Mouse (Mus musculus) hindbrain, embryonic 16.5 days (tissue): ENCODE results near the gene Sash1. TPM values are rescaled to one million over a fixed set of nuclear protein-coding genes. Genes with fewer than 3 reads are reported as not detected.

Experiments used
- ATAC-seq: fragments of 200-750 bp; cut with Nextera tagmentation; 2 replicates; pipeline ENCODE4 v1.8.0; 2017; ENCODE audit warnings: moderate TSS enrichment, moderate library complexity
- H3K27ac ChIP-seq: fragments of 300-500 bp; sonication (generic); 2 replicates; pipeline ENCODE4 v1.5.1; 2014; ENCODE audit warnings: low read depth, mild to moderate bottlenecking, control low read depth, low read length, moderate library complexity
- H3K27me3 ChIP-seq: fragments of 300-500 bp; sonication (generic); replicated peaks from 2 replicates; pipeline ENCODE4 v1.6.1; 2014; ENCODE audit warnings: low read length; ENCODE audit not compliant: control insufficient read depth, insufficient read depth
- H3K36me3 ChIP-seq: fragments of 300-500 bp; sonication (generic); 2 replicates; pipeline ENCODE4 v1.6.1; 2014; ENCODE audit warnings: mild to moderate bottlenecking, low read length, moderate library complexity, mixed read lengths; ENCODE audit not compliant: control insufficient read depth, insufficient read depth
- H3K4me1 ChIP-seq: fragments of 300-500 bp; sonication (generic); 2 replicates; pipeline ENCODE4 v1.6.1; 2014; ENCODE audit warnings: low read depth, low read length; ENCODE audit not compliant: control insufficient read depth, insufficient read depth
- H3K4me2 ChIP-seq: fragments of 300-500 bp; sonication (generic); 2 replicates; pipeline ENCODE4 v1.6.1; 2014; ENCODE audit warnings: mild to moderate bottlenecking, low read length, control low read depth, moderate library complexity
- H3K4me3 ChIP-seq: fragments of 300-500 bp; sonication (generic); 2 replicates; pipeline ENCODE4 v1.5.1; 2014; ENCODE audit warnings: mild to moderate bottlenecking, low read length, control low read depth, moderate library complexity
- H3K9ac ChIP-seq: fragments of 300-500 bp; sonication (generic); 2 replicates; pipeline ENCODE4 v1.6.1; 2014; ENCODE audit warnings: low read depth, mild to moderate bottlenecking, control low read depth, low read length, moderate library complexity
- H3K9me3 ChIP-seq: fragments of 300-500 bp; sonication (generic); 2 replicates; pipeline ENCODE4 v1.6.1; 2014; ENCODE audit warnings: mild to moderate bottlenecking, low read length, moderate library complexity; ENCODE audit not compliant: control insufficient read depth
- WGBS: fragments of 180-500 bp; shearing (Covaris S2); extraction: QIAGEN DNeasy Blood & Tissue Kit; methylation state at CpG from one replicate; pipeline ENCODE4 v1.1.7; 2014; 5-methylcytosine and 5-hydroxymethylcytosine counted together
- polyA plus RNA-seq: library from polyadenylated mRNA; unstranded; fragments of >200 nt; fragmentation: Nextera tagmentation; extraction: Ambion mirVana; gene quantifications from 2 replicates; pipeline ENCODE4 v1.2.1, GENCODE M21; 2015

The Sash1 gene
- polyA plus RNA-seq, 1 experiment from 2014 or later: 4.2 TPM

DNA sequence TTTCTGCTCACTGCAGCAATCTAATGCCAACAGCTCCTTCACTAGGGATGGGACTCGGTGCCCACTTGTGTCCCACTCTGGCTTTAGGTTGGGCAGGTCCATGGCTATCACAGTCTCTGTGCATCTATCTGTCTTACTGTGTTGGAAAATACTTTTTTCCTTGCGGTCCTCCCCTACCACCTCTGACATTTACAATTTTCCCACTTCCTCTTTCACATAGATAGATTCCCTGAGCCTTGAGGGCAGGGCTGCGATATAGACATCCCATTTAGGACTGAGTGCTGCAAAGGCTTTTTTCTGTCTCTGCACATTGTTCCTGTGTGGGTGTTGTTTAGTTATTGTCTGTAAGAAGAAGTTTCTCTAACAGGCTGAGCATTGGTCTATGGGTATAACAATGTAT, 40.4 kb upstream of the Sash1 start:
- 91% methylated on average over 3 of the region's 3 CpGs for WGBS
- no peak for ATAC-seq
- Histone ChIP-seq H3K27ac (no peak overlapping the region), H3K9me3 (no peaks in the 10 kb centered on the region), H3K36me3 (no peaks in the 10 kb centered on the region), H3K9ac (no peak overlapping the region), H3K4me2 (no peak overlapping the region), H3K27me3 (no peaks in the 10 kb centered on the region), H3K4me3 (no peak overlapping the region), H3K4me1 (peaks cover 4% of the 10 kb centered on the region; the same call in 1 of the 2 replicates)

DNA sequence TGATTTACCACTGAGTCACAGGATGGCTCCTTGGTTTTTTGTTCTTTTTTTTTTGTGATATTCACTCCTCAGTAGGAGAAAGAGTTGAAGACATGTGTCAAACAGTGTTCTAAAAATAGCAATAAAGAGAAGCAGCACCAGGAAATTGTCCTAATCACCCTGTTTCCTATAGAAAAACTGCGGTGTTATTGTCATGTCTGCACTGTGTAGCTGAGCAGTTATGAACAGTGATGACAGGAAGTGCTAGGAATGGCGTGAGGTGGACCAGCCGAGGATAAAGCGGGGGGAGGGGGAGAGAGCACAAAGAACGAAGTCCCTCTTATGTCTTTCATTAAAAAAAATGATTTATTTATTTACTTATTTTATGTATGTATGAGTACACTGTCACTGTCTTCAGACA, 39.4 kb upstream of the Sash1 start:
- ATAC-seq: no peak
- Histone ChIP-seq H3K9me3 (no peaks in the 10 kb centered on the region), H3K27ac (no peak overlapping the region), H3K36me3 (no peaks in the 10 kb centered on the region), H3K4me1 (peaks cover 6% of the 10 kb centered on the region; the same call in 1 of the 2 replicates), H3K27me3 (no peaks in the 10 kb centered on the region), H3K9ac (no peak overlapping the region), H3K4me2 (no peak overlapping the region), H3K4me3 (no peak overlapping the region)
- 75% methylated on average over 5 of the region's 5 CpGs for WGBS

GRCm38 (mm10) chr10:8921098-8921693, 35.3 kb upstream of the Sash1 start:
- ATAC-seq: 0 out of 2 replicates have a peak, but pooled peaks have one; percentile 45
- H3K4me1 ChIP-seq: peaks cover 4% of the 10 kb centered on the region; the same call in 1 of the 2 replicates
- no peak overlapping the region for H3K4me3 ChIP-seq
- no peak overlapping the region for H3K9ac ChIP-seq
- 38% methylated on average over 11 of the region's 11 CpGs for WGBS
- H3K9me3 ChIP-seq: no peaks in the 10 kb centered on the region
- H3K27me3 ChIP-seq: no peaks in the 10 kb centered on the region
- no peaks in the 10 kb centered on the region for H3K36me3 ChIP-seq
- no peak overlapping the region for H3K4me2 ChIP-seq
- no peak overlapping the region for H3K27ac ChIP-seq

- no peak overlapping the region for H3K4me2 ChIP-seq
- WGBS: 85% methylated on average over 2 of the region's 2 CpGs
- no peak overlapping the region for H3K9ac ChIP-seq
- H3K4me3 ChIP-seq: no peak overlapping the region
- no peak overlapping the region for H3K27ac ChIP-seq
- no peak for ATAC-seq
- H3K27me3 ChIP-seq: no peaks in the 10 kb centered on the region
- peaks cover 4% of the 10 kb centered on the region; the same call in 1 of the 2 replicates for H3K4me1 ChIP-seq
- no peaks in the 10 kb centered on the region for H3K9me3 ChIP-seq
- no peaks in the 10 kb centered on the region for H3K36me3 ChIP-seq
Measured at GRCm38 (mm10) chr10:8917798-8918197, 31.9 kb upstream of the Sash1 start.

DNA sequence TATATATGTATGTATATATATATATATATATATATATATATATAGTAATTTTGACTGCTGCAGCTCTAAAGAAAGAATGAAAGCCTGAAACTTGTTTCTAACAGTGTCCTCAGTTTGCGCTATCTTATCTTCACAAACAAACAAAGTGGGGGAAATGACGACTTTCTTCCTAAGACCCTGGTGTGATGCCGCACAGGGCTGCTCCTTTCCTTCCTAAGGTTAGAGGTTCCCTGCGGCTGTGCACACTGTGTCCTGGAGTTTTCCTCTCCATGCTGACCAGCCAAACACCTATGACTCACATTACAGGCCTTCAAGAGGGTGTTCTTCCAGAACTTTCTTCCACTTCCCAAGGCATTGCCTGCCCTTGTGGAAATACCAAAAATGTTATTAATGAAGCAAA, 31.5 kb upstream of the Sash1 start:
- Histone ChIP-seq H3K4me1 (peaks cover 4% of the 10 kb centered on the region; the same call in 1 of the 2 replicates), H3K36me3 (no peaks in the 10 kb centered on the region), H3K4me2 (no peak overlapping the region), H3K27ac (no peak overlapping the region), H3K9ac (no peak overlapping the region), H3K9me3 (no peaks in the 10 kb centered on the region), H3K4me3 (no peak overlapping the region), H3K27me3 (no peaks in the 10 kb centered on the region)
- WGBS: 88% methylated on average over 4 of the region's 4 CpGs
- no peak for ATAC-seq

- Histone ChIP-seq H3K4me1 (no peaks in the 10 kb centered on the region; the same call in 1 of the 2 replicates), H3K27me3 (no peaks in the 10 kb centered on the region), H3K9me3 (no peaks in the 10 kb centered on the region), H3K4me3 (no peak overlapping the region), H3K4me2 (no peak overlapping the region), H3K27ac (no peak overlapping the region), H3K9ac (no peak overlapping the region), H3K36me3 (no peaks in the 10 kb centered on the region)
- whole genome bisulfite sequencing: 85% methylated on average over 5 of the region's 5 CpGs
- no peak for ATAC-seq
Measured at GRCm38 (mm10) chr10:8915755-8916154, 29.9 kb upstream of the Sash1 start.

GRCm38 (mm10) chr10:8913904-8914303, 28.0 kb upstream of the Sash1 start:
- H3K9ac ChIP-seq: no peak overlapping the region
- no peak overlapping the region for H3K4me2 ChIP-seq
- H3K27me3 ChIP-seq: no peaks in the 10 kb centered on the region
- no peaks in the 10 kb centered on the region; the same call in 1 of the 2 replicates for H3K4me1 ChIP-seq
- H3K36me3 ChIP-seq: no peaks in the 10 kb centered on the region
- no peak overlapping the region for H3K27ac ChIP-seq
- H3K4me3 ChIP-seq: no peak overlapping the region
- ATAC-seq: no peak
- WGBS: 85% methylated on average over 4 of the region's 4 CpGs
- no peaks in the 10 kb centered on the region for H3K9me3 ChIP-seq

DNA sequence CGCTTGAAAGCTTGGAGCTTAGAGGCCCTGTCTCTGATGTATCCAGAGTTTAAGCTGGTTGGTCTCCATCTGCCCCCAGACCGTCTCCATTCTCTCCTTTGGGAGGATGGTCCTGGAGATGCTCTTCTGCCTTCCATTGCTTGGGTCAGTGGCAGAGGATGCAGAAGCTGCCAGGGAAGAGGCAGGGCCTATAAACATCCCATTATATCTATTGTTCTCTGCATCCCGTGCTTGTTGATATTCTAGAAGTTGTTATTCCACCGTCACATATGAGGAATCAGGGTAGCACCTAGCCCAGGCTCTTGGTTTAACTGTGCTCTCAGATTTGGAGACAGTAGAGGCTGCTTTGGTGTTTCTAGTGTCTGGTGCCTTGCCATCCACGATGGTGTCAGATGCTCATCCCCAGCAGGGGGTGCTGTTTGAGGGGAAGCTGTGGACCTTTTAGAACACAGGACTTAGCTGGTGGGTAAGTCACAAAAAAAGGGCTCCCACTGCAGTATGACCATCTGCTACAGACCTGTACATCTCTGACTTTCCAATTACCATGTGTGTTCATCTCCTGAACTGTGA, 26.9 kb upstream of the Sash1 start:
- no peaks in the 10 kb centered on the region for H3K9me3 ChIP-seq
- WGBS: 88% methylated on average over 5 of the region's 5 CpGs
- H3K4me3 ChIP-seq: no peak overlapping the region
- no peaks in the 10 kb centered on the region for H3K36me3 ChIP-seq
- ATAC-seq: no peak
- H3K27ac ChIP-seq: no peak overlapping the region
- H3K9ac ChIP-seq: no peak overlapping the region
- H3K4me1 ChIP-seq: no peaks in the 10 kb centered on the region; the same call in 1 of the 2 replicates
- no peaks in the 10 kb centered on the region for H3K27me3 ChIP-seq
- H3K4me2 ChIP-seq: no peak overlapping the region

- Histone ChIP-seq H3K4me1 (no peaks in the 10 kb centered on the region; the same call in 1 of the 2 replicates), H3K9me3 (no peaks in the 10 kb centered on the region), H3K27me3 (no peaks in the 10 kb centered on the region), H3K4me3 (no peak overlapping the region), H3K4me2 (no peak overlapping the region), H3K36me3 (no peaks in the 10 kb centered on the region), H3K9ac (no peak overlapping the region), H3K27ac (no peak overlapping the region)
- no peak for ATAC-seq
- WGBS: 88% methylated on average over 4 of the region's 4 CpGs
Measured at GRCm38 (mm10) chr10:8912213-8912612, 26.3 kb upstream of the Sash1 start.
